21 mouse cellular contexts compared by ENCODE assay signal in the genomic region with DNA sequence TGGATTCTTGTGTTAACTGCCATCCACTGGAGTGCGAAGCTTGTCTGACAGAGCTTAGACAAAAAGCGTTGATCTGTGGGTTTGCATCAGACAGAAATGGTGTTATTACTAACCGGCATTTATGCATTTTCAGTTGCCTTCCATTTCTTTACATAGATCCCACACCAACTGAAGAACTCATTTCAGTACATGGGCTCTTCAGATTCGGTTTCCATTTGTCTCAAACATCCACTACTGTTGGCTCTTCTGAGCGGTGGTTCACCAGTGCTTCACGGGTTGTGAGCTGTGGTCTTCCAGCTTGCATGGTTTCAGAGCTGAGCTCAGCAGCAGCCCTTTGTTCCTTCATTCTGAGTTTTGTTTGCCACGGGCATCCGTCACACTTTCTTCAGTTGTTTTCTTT.
DNase-seq lines count a peak whose midpoint lies in the region; ATAC-seq and TF ChIP-seq lines count a peak whose summit lies in the region.
"Had no signal": no experiment of that assay in that cellular context is flagged by ENCODE, and none has a peak within 500 bp of the region (broad histone marks: within the 10 kb centered on the region; RNA-seq: fewer than 3 reads in every experiment).

No protein-coding gene starts in this region.

- no peak overlapping the region for H3K27ac ChIP-seq in heart, adult 2 months
- no peak overlapping the region for H3K27ac ChIP-seq in midbrain, embryonic 11.5 days (ENCODE audit: low read depth, low read length)
- no peak overlapping the region for H3K27ac ChIP-seq in midbrain, embryonic 10.5 days (replicated peaks)
- H3K27ac ChIP-seq in CH12.LX (ENCODE audit: insufficient read depth, low read depth), result no peak overlapping the region
- H3K27ac ChIP-seq in forebrain, embryonic 11.5 days (ENCODE audit: low read depth, low read length), result no peak overlapping the region

- no peaks in the 10 kb centered on the region for H3K4me1 ChIP-seq in heart, adult 2 months (ENCODE audit: control insufficient read depth, insufficient read depth, low read length)
- peaks cover 16% of the 10 kb centered on the region for H3K4me1 ChIP-seq in midbrain, embryonic 11.5 days (ENCODE audit: control insufficient read depth, insufficient read depth, low read length)
- peaks cover 32% of the 10 kb centered on the region for H3K4me1 ChIP-seq in midbrain, embryonic 10.5 days
- H3K4me1 ChIP-seq in CH12.LX (ENCODE audit: control insufficient read depth in 1 of 2, insufficient read depth in 2 of 2), result no peaks in the 10 kb centered on the region
- peaks cover 6% of the 10 kb centered on the region for H3K4me1 ChIP-seq in forebrain, embryonic 11.5 days (replicated peaks; ENCODE audit: control insufficient read depth, insufficient read depth, low read length)

- TF ChIP-seq RAD21 in CH12.LX (IDR thresholded peaks at IDR 0.05; ENCODE audit: low read depth, low read length), result no peak

- TF ChIP-seq POLR2A in heart, adult 2 months (IDR thresholded peaks at IDR 0.05; ENCODE audit: insufficient read depth, low read depth, low read length), result no peak
- TF ChIP-seq POLR2A in CH12.LX (IDR thresholded peaks at IDR 0.05; ENCODE audit: low read depth, low read length), result no peak

- H3K4me3 ChIP-seq in heart, adult 2 months, result no peak overlapping the region
- no peak overlapping the region for H3K4me3 ChIP-seq in midbrain, embryonic 11.5 days (ENCODE audit: low read depth, low read length)
- no peak overlapping the region for H3K4me3 ChIP-seq in midbrain, embryonic 10.5 days
- H3K4me3 ChIP-seq in CH12.LX (replicated peaks in 1 of 3; ENCODE audit: low read depth in 2 of 3, low read length in 2 of 3, poor library complexity in 1 of 3), result no peak overlapping the region
- H3K4me3 ChIP-seq in forebrain, embryonic 11.5 days (ENCODE audit: low read depth, low read length), result no peak overlapping the region

- H3K4me2 ChIP-seq in midbrain, embryonic 11.5 days, result no peak overlapping the region
- H3K4me2 ChIP-seq in CH12.LX (ENCODE audit: insufficient read depth, low read depth, poor library complexity, severe bottlenecking), result peak overlapping the region; percentile 52
- H3K4me2 ChIP-seq in forebrain, embryonic 11.5 days (ENCODE audit: low read depth, low read length, severe bottlenecking), result no peak overlapping the region

- H3K36me3 ChIP-seq in heart, adult 2 months (ENCODE audit: control insufficient read depth, insufficient read depth, low read length), result no peaks in the 10 kb centered on the region
- no peaks in the 10 kb centered on the region for H3K36me3 ChIP-seq in midbrain, embryonic 11.5 days (ENCODE audit: control insufficient read depth, insufficient read depth, low read length)
- H3K36me3 ChIP-seq in midbrain, embryonic 10.5 days, result no peaks in the 10 kb centered on the region
- H3K36me3 ChIP-seq in CH12.LX (replicated peaks in 1 of 2; ENCODE audit: control insufficient read depth in 1 of 2, insufficient read depth in 1 of 2, low read length in 1 of 2), result no peaks in the 10 kb centered on the region
- no peaks in the 10 kb centered on the region for H3K36me3 ChIP-seq in forebrain, embryonic 11.5 days (ENCODE audit: control insufficient read depth, insufficient read depth, low read length)
- H3K36me3 ChIP-seq: G1E had no signal

- no peak for ATAC-seq in midbrain, embryonic 11.5 days (ENCODE audit: low FRiP score)
- ATAC-seq in forebrain, embryonic 11.5 days (replicated peaks; ENCODE audit: low FRiP score), result no peak
- ATAC-seq: activated CD4-positive, CD25-positive, alpha-beta regulatory T cell, adult 4 months; CD4-positive, CD25-positive, alpha-beta regulatory T cell, adult 4 months; Patski had no signal

- intact Hi-C loops in heart, adult 2 months (cut with DNase I), result no loop called here

- WGBS in heart, adult 2 months, result 74% methylated on average over 8 of the region's 8 CpGs
- 87% methylated on average over 8 of the region's 8 CpGs for whole genome bisulfite sequencing in midbrain, embryonic 11.5 days
- 90% methylated on average over 8 of the region's 8 CpGs for WGBS in midbrain, embryonic 10.5 days
- 81% methylated on average over 8 of the region's 8 CpGs for WGBS in forebrain, embryonic 11.5 days

- no peak overlapping the region for H3K9ac ChIP-seq in heart, adult 2 months (ENCODE audit: low read depth, low read length)
- no peak overlapping the region for H3K9ac ChIP-seq in midbrain, embryonic 11.5 days (ENCODE audit: low read length)
- H3K9ac ChIP-seq in CH12.LX (ENCODE audit: insufficient read depth, low read depth), result no peak overlapping the region
- no peak overlapping the region for H3K9ac ChIP-seq in forebrain, embryonic 11.5 days (ENCODE audit: low read length)

- H3K9me3 ChIP-seq in midbrain, embryonic 11.5 days (ENCODE audit: control insufficient read depth, low read length), result no peaks in the 10 kb centered on the region
- no peaks in the 10 kb centered on the region for H3K9me3 ChIP-seq in midbrain, embryonic 10.5 days (replicated peaks)
- no peaks in the 10 kb centered on the region for H3K9me3 ChIP-seq in CH12.LX (replicated peaks; ENCODE audit: low read length)
- H3K9me3 ChIP-seq in forebrain, embryonic 11.5 days (ENCODE audit: control insufficient read depth, low read length), result no peaks in the 10 kb centered on the region

- no peak for TF ChIP-seq CTCF in heart, adult 2 months (IDR thresholded peaks at IDR 0.05)
- no peak for TF ChIP-seq CTCF in CH12.LX (conservative IDR thresholded peaks at IDR 0.05 in 1 of 2, IDR thresholded peaks at IDR 0.05 in 1 of 2; ENCODE audit: low read depth in 2 of 2, low read length in 2 of 2)

- H3K27me3 ChIP-seq in heart, adult 2 months (ENCODE audit: control insufficient read depth, insufficient read depth, low read length), result no peaks in the 10 kb centered on the region
- H3K27me3 ChIP-seq in midbrain, embryonic 11.5 days (ENCODE audit: control insufficient read depth, insufficient read depth, low read length), result no peaks in the 10 kb centered on the region; the same call in 1 of the 2 replicates
- H3K27me3 ChIP-seq in midbrain, embryonic 10.5 days (ENCODE audit: low read depth, poor library complexity, severe bottlenecking), result peaks cover 27% of the 10 kb centered on the region
- no peaks in the 10 kb centered on the region for H3K27me3 ChIP-seq in CH12.LX (replicated peaks)
- H3K27me3 ChIP-seq in forebrain, embryonic 11.5 days (ENCODE audit: control insufficient read depth, insufficient read depth, low read length), result no peaks in the 10 kb centered on the region
- H3K27me3 ChIP-seq: Patski had no signal

- H3K79me2 ChIP-seq in heart, adult 2 months (replicated peaks; ENCODE audit: control insufficient read depth, insufficient read depth, low read length), result no peaks in the 10 kb centered on the region
- no peaks in the 10 kb centered on the region for H3K79me2 ChIP-seq in CH12.LX (replicated peaks; ENCODE audit: control insufficient read depth, extremely low read depth, insufficient read depth, poor library complexity, severe bottlenecking)

- in situ Hi-C loops in CH12.LX (cut with MboI; ENCODE audit: low pct_ligation_motif_present, low pct_unique_long_range_greater_than_20kb, low sequenced_read_pairs), result no loop called here

- peak; percentile 28 for DNase-seq in heart, adult 11 months
- no peak for DNase-seq in heart, adult 2 months
- peak; percentile 77 for DNase-seq in midbrain, embryonic 11.5 days (ENCODE audit: low spot score, missing footprints)
- DNase-seq in midbrain, embryonic 10.5 days (ENCODE audit: low spot score), result no peak
- peak; percentile 34 for DNase-seq in CH12.LX (ENCODE audit: extremely low read depth)
- no peak for DNase-seq in forebrain, embryonic 11.5 days (ENCODE audit: low spot score)
- DNase-seq: adrenal gland, adult 2 months; adrenal gland, adult 8-10 months; adrenal gland, postnatal 10 days; adrenal gland, postnatal 14 days; adrenal gland, postnatal 25 days; adrenal gland, postnatal 36 days; B cell, adult 2 months; cerebellum, adult 11 months; cerebellum, adult 11-12 months; cerebellum, adult 18-20 months; cerebellum, adult 2 months had no signal

- dilution Hi-C loops in CH12.LX (cut with MboI; ENCODE audit: extremely low pct_ligation_motif_present, extremely low pct_unique_long_range_greater_than_20kb, low sequenced_read_pairs), result no loop called here

- no peak for TF ChIP-seq EP300 in heart, adult 2 months (IDR thresholded peaks at IDR 0.05; ENCODE audit: insufficient read depth, low read depth, low read length)
- TF ChIP-seq EP300 in CH12.LX (IDR thresholded peaks at IDR 0.05; ENCODE audit: low read length), result peak; percentile 37; the same call in 1 of the 2 replicates

TF ChIP-seq in CH12.LX, 34 proteins besides CTCF, POLR2A, EP300 and RAD21:
- TF ChIP-seq USF2 (conservative IDR thresholded peaks at IDR 0.05; ENCODE audit: low read depth, low read length), result no peak
- TF ChIP-seq JUN (IDR thresholded peaks at IDR 0.05; ENCODE audit: insufficient read depth, low read depth, low read length), result no peak; the same call in 1 of the 2 replicates
- 0 out of 2 replicates have a peak, but pooled peaks have one; percentile 18 for TF ChIP-seq MAFK (IDR thresholded peaks at IDR 0.05; ENCODE audit: insufficient replicate concordance, low read length)
- peak; percentile 47; the same call in 1 of the 2 replicates for TF ChIP-seq JUND (conservative IDR thresholded peaks at IDR 0.05; ENCODE audit: low read depth, low read length)
- TF ChIP-seq GABPA (IDR thresholded peaks at IDR 0.05; ENCODE audit: insufficient replicate concordance, low read depth, low read length), result no peak
- TF ChIP-seq ZC3H11A (IDR thresholded peaks at IDR 0.05; ENCODE audit: low read depth, low read length), result no peak
- peak; percentile 65 for TF ChIP-seq IRF4 (IDR thresholded peaks at IDR 0.05; ENCODE audit: low read depth, low read length)
- no peak for TF ChIP-seq CHD1 (IDR thresholded peaks at IDR 0.05; ENCODE audit: low read depth, low read length)
- TF ChIP-seq ZKSCAN1 (IDR thresholded peaks at IDR 0.05; ENCODE audit: borderline replicate concordance, low read depth, low read length), result no peak
- 0 out of 2 replicates have a peak, but pooled peaks have one; percentile 35 for TF ChIP-seq RCOR1 (conservative IDR thresholded peaks at IDR 0.05; ENCODE audit: low read depth, low read length)
- TF ChIP-seq TCF12 (IDR thresholded peaks at IDR 0.05; ENCODE audit: low read depth, low read length), result no peak
- TF ChIP-seq KAT2A (IDR thresholded peaks at IDR 0.05; ENCODE audit: insufficient replicate concordance, low read length), result no peak
- TF ChIP-seq BHLHE40 (IDR thresholded peaks at IDR 0.05; ENCODE audit: low read depth, low read length), result peak; percentile 54
- TF ChIP-seq HCFC1 (IDR thresholded peaks at IDR 0.05; ENCODE audit: low read depth, low read length), result no peak
- no peak for TF ChIP-seq SMC3 (IDR thresholded peaks at IDR 0.05; ENCODE audit: low read depth, low read length)

Comparison
In these comparisons a context has a peak if more than half of its experiments do, and no peak if none do; other contexts are left out.
1. DNase-seq: peak in heart, adult 11 months (single experiment), midbrain, embryonic 11.5 days (single experiment) and CH12.LX (single experiment); none in heart, adult 2 months (0 of 2), midbrain, embryonic 10.5 days (single experiment) and forebrain, embryonic 11.5 days (single experiment).